Mouse (Mus musculus) cerebellum, postnatal 4 days (tissue): ENCODE measurements at regions not wholly inside any gene's neighbourhood (a gene's known extent, or its start where the extent isn't known, plus 50 kb on each side); places are given as distances from the start of the nearest gene placed in this dataset.

Experiments used
- DNase-seq, 2 experiments: peaks; one replicate each; pipeline ENCODE4 v3.0.0; 2022; ENCODE audit warnings: low spot score in 2 of 2, mixed read lengths in 1 of 2

GRCm38 (mm10) chr7:95460889-95461288 is 710.2 kb upstream of the Tenm4 start:
- no peak for DNase-seq

- DNase-seq, result no peak
These were observed 705.5 kb upstream of the Tenm4 start for GRCm38 (mm10) chr7:95465506-95465905.

GRCm38 (mm10) chr7:95467028-95467427 is 704.0 kb upstream of the Tenm4 start:
- DNase-seq, result no peak

- no peak for DNase-seq
These were observed 697.2 kb upstream of the Tenm4 start for GRCm38 (mm10) chr7:95473892-95474291.

- DNase-seq, result no peak
These were observed 690.8 kb upstream of the Tenm4 start for GRCm38 (mm10) chr7:95480121-95480726.

- DNase-seq, result peak in 1 of 2 experiments; percentile 41
These were observed 681.4 kb upstream of the Tenm4 start for GRCm38 (mm10) chr7:95489666-95490065.

GRCm38 (mm10) chr7:95494793-95495192 is 676.3 kb upstream of the Tenm4 start:
- no peak for DNase-seq

GRCm38 (mm10) chr7:95502959-95503358 is 668.1 kb upstream of the Tenm4 start:
- DNase-seq, result no peak

- no peak for DNase-seq
These were observed 623.8 kb upstream of the Tenm4 start for GRCm38 (mm10) chr7:95547256-95547655.

- DNase-seq, result no peak
These were observed 620.9 kb upstream of the Tenm4 start for GRCm38 (mm10) chr7:95550099-95550498.

- DNase-seq, result no peak
These were observed 619.2 kb upstream of the Tenm4 start for GRCm38 (mm10) chr7:95551798-95552387.

GRCm38 (mm10) chr7:95558589-95558988 is 612.5 kb upstream of the Tenm4 start:
- no peak for DNase-seq

GRCm38 (mm10) chr7:95578633-95579032 is 592.4 kb upstream of the Tenm4 start:
- DNase-seq, result no peak

- DNase-seq, result no peak
These were observed 589.7 kb upstream of the Tenm4 start for GRCm38 (mm10) chr7:95581325-95581724.

GRCm38 (mm10) chr7:95598339-95598738 is 572.7 kb upstream of the Tenm4 start:
- no peak for DNase-seq

- no peak for DNase-seq
These were observed 557.3 kb upstream of the Tenm4 start for GRCm38 (mm10) chr7:95613736-95614135.

- peak in 1 of 2 experiments; percentile 17 for DNase-seq
These were observed 553.7 kb upstream of the Tenm4 start for GRCm38 (mm10) chr7:95617370-95617769.

- DNase-seq, result no peak
These were observed 552.9 kb upstream of the Tenm4 start for GRCm38 (mm10) chr7:95618170-95618569.

GRCm38 (mm10) chr7:95620079-95620478 is 551.0 kb upstream of the Tenm4 start:
- no peak for DNase-seq

GRCm38 (mm10) chr7:95640683-95641082 is 530.4 kb upstream of the Tenm4 start:
- no peak for DNase-seq

- DNase-seq, result no peak
These were observed 496.7 kb upstream of the Tenm4 start for GRCm38 (mm10) chr7:95674319-95674718.

GRCm38 (mm10) chr7:95682521-95682920 is 488.5 kb upstream of the Tenm4 start:
- no peak for DNase-seq

GRCm38 (mm10) chr7:95687733-95688132 is 483.3 kb upstream of the Tenm4 start:
- DNase-seq, result no peak
